Mouse (Mus musculus) embryonic stem cell, embryonic (primary cell): ENCODE data around the gene Gm3468.
"Not testable (repeated sequence)": the region's sequence is repeated elsewhere in the genome, so short reads cannot be mapped to it uniquely, and the experiment has no call there.

ENCODE experiments used
- CTCF ChIA-PET, 4 experiments: fragments of 300-600 bp in 2 of 4; fragments of 350-600 bp in 2 of 4; sonication (Branson Sonifier 250); formaldehyde crosslinking; loops; one replicate each; lab custom pipeline; 2022; ENCODE audit warnings: inconsistent platforms in 2 of 4; lab: Charles Lee
- POLR2A ChIA-PET, 4 experiments: fragments of 300-600 bp in 2 of 4; fragments of 350-600 bp in 2 of 4; sonication (Branson Sonifier 250); formaldehyde crosslinking; loops; one replicate each; lab custom pipeline; 2022; ENCODE audit warnings: antibody characterized with exemption in 4 of 4, inconsistent platforms in 1 of 4; lab: Charles Lee

The Gm3468 gene

DNA sequence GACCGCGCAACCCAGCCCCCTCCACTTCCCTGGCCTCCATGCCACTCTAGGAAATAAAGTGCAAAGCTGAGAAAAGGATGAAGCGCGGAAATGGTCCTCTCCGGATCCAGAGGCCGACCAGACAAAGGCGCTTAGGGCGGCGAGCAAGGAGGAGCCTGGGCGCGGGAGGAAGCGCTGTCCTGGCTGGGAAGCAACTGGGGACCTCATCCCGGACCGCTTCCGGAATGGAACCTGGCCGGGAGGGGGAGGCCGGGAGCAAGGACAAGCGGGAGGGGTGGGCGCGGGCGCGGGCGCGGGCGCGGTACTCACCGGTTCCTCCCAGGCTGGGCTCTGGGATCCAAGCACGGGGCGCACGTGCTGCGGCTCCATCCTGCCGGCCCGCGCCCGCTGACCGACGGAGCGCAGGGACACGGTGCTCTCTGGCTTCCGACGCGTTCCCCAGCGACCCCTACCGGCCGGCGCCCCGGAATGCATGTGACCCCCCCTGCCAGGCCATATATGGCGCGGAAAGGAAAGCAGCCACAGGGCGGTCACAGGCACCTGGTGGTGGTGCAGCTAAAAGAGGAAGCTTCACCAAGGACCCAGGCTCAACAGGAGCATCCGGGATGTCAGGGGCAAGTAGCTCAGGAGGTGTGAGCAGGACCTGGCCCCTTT lies at the start of gene Gm3468:
Gene Gm3468 (minus strand): TSS at position 394 of the 654 bp plus-strand sequence.
- POLR2A ChIA-PET, CTCF ChIA-PET: not testable (repeated sequence)

DNA sequence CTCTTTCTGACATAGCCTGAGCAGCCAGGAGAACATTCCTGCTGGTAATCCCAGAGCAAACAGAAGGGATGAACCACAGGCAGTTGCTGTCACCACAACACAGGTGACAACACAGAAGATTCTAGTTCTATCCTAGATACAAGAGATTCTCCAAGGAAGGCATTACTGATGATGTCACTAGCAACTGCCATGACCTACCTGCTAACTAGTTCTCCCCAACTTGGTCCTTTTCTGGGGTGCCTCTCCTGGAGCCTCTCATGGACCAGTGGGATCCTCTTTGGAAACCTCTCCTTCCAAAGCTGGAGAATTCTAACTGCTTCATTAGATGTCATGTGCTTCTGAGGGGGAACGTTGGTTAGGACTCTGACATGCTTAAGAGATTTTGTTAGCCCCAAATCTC lies 17.2 kb upstream of the Gm3468 start, which contains the start of gene Gm3476:
Gene Gm3476 (minus strand): TSS at position 101 of the 400 bp plus-strand sequence.
- CTCF ChIA-PET, POLR2A ChIA-PET: not testable (repeated sequence)

DNA sequence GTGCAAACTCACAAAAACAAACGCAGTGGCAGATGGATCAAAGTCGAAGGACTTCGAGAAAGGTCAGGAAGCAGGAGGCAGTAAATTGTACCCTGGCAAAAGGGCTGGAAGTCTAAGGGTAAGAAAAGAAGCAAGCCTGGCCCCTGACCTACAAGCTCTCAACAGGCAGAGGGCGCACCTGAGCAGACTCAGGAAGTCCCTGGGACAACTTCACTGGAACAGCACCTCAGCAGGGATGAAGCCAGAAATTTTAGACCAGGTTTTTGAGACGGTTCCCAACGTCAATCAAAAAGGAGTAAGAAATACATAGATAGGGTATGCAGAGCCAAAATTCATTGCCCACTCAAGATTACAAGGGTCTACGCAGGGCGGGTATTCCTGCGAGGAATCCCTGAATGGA lies 965 bp downstream of the Gm3468 start:
- CTCF ChIA-PET, POLR2A ChIA-PET: not testable (repeated sequence)

DNA sequence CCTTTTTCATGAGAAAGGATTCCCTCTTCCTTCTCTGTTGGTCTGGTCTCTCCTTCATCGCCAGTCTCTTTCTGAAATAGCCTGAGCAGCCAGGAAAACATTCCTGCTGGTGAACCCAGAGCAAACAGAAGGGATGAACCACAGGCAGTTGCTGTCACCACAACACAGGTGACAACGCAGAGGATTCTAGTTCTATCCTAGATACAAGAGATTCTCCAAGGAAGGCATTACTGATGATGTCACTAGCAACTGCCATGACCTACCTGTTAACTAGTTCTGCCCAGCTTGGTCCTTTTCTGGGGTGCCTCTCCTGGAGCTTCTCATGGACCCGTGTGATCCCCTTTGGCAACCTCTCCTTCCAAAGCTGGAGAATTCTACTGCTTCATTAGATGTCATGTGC lies 14.6 kb downstream of the Gm3468 start, which contains the start of gene Gm8206:
Gene Gm8206 (minus strand): TSS at position 101 of the 400 bp plus-strand sequence.
- CTCF ChIA-PET, POLR2A ChIA-PET: not testable (repeated sequence)

DNA sequence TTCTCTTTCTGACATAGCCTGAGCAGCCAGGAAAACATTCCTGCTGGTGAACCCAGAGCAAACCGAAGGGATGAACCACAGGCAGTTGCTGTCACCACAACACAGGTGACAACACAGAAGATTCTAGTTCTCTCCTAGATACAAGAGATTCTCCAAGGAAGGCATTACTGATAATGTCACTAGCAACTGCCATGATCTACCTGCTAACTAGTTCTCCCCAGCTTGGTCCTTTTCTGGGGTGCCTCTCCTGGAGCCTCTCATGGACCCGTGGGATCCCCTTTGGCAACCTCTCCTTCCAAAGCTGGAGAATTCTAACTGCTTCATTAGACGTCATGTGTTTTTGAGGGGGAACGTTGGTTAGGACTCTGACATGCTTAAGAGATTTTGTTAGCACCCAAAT lies 50.3 kb downstream of the Gm3468 start, which contains the start of gene Gm6337:
Gene Gm6337 (minus strand): TSS at position 101 of the 400 bp plus-strand sequence.
- POLR2A ChIA-PET, CTCF ChIA-PET: not testable (repeated sequence)
